Mouse (Mus musculus) thymus, postnatal 4 days (tissue): ENCODE data around the gene Syt2.

Experiments used
- DNase-seq: peaks from one replicate; pipeline ENCODE4 v3.0.0; 2021

Syt2 gene

GRCm38 (mm10) chr1:134651268-134651850 is 4.9 kb downstream of the Syt2 start:
- DNase-seq, result peak; percentile 22

- no peak for DNase-seq
These were observed 5.4 kb downstream of the Syt2 start for GRCm38 (mm10) chr1:134651851-134652398.

GRCm38 (mm10) chr1:134653603-134654257 is 7.3 kb downstream of the Syt2 start:
- DNase-seq, result no peak

- DNase-seq, result no peak
These were observed 12.4 kb downstream of the Syt2 start for GRCm38 (mm10) chr1:134658841-134659240.

- no peak for DNase-seq
These were observed 13.7 kb downstream of the Syt2 start for GRCm38 (mm10) chr1:134660163-134660562.

- no peak for DNase-seq
These were observed 25.0 kb downstream of the Syt2 start for GRCm38 (mm10) chr1:134671234-134672070.

GRCm38 (mm10) chr1:134674312-134674711 is 27.8 kb downstream of the Syt2 start:
- peak; percentile 49 for DNase-seq

GRCm38 (mm10) chr1:134679445-134679844 is 33.0 kb downstream of the Syt2 start:
- DNase-seq, result no peak

- DNase-seq, result peak; percentile 17
These were observed 34.1 kb downstream of the Syt2 start for GRCm38 (mm10) chr1:134680617-134681016.

GRCm38 (mm10) chr1:134682460-134682859 is 36.0 kb downstream of the Syt2 start:
- no peak for DNase-seq

GRCm38 (mm10) chr1:134686834-134687421 is 40.5 kb downstream of the Syt2 start:
- no peak for DNase-seq

- DNase-seq, result no peak
These were observed 49.8 kb downstream of the Syt2 start for GRCm38 (mm10) chr1:134696302-134696701.

GRCm38 (mm10) chr1:134697073-134697472 is 50.6 kb downstream of the Syt2 start:
- no peak for DNase-seq

- DNase-seq, result no peak
These were observed 51.2 kb downstream of the Syt2 start for GRCm38 (mm10) chr1:134697522-134698250.

GRCm38 (mm10) chr1:134698486-134698885 is 52.0 kb downstream of the Syt2 start:
- DNase-seq, result no peak

GRCm38 (mm10) chr1:134699390-134699789 is 52.9 kb downstream of the Syt2 start:
- no peak for DNase-seq

- no peak for DNase-seq
These were observed 53.7 kb downstream of the Syt2 start for GRCm38 (mm10) chr1:134700151-134700550.

- no peak for DNase-seq
These were observed 54.2 kb downstream of the Syt2 start for GRCm38 (mm10) chr1:134700634-134701033.

GRCm38 (mm10) chr1:134701191-134701590 is 54.7 kb downstream of the Syt2 start:
- no peak for DNase-seq

GRCm38 (mm10) chr1:134703232-134703631 is 56.8 kb downstream of the Syt2 start:
- DNase-seq, result no peak

- DNase-seq, result peak; percentile 79
These were observed 58.2 kb downstream of the Syt2 start for GRCm38 (mm10) chr1:134704396-134705306.
